Mouse (Mus musculus) CH12.LX (cell line): ENCODE data around the gene Tekt5. TPM values are rescaled to one million over a fixed set of nuclear protein-coding genes. Genes with fewer than 3 reads are reported as not detected.

ENCODE experiments used
- DNase-seq: peaks from one replicate; pipeline ENCODE4 v3.0.0-alpha.2; 2013; ENCODE audit errors: extremely low read depth
- H3K27ac ChIP-seq: 2 replicates; pipeline ENCODE4 v1.5.1; 2012; ENCODE audit warnings: low read depth, mild to moderate bottlenecking, control low read depth, moderate library complexity; ENCODE audit not compliant: insufficient read depth
- H3K27me3 ChIP-seq: replicated peaks from 2 replicates; pipeline ENCODE3; 2012; ENCODE audit warnings: inconsistent platforms
- H3K36me3 ChIP-seq, 2 experiments: replicated peaks in 1 of 2; 2 replicates each; pipeline versions ENCODE3 to v1.6.1; 2012; ENCODE audit warnings: inconsistent platforms in 1 of 2, low read length in 1 of 2, mild to moderate bottlenecking in 1 of 2, mixed read lengths in 1 of 2, moderate library complexity in 1 of 2; ENCODE audit not compliant: control insufficient read depth in 1 of 2, insufficient read depth in 1 of 2
- H3K4me1 ChIP-seq, 2 experiments: 2 replicates each; pipeline ENCODE4 v1.6.1; 2012; ENCODE audit warnings: inconsistent platforms in 1 of 2, moderate library complexity in 1 of 2; ENCODE audit not compliant: insufficient read depth in 2 of 2, control insufficient read depth in 1 of 2
- H3K4me2 ChIP-seq: 2 replicates; pipeline ENCODE4 v1.6.1; 2012; ENCODE audit warnings: low read depth, mild to moderate bottlenecking, control low read depth; ENCODE audit not compliant: poor library complexity, insufficient read depth, severe bottlenecking
- H3K4me3 ChIP-seq, 3 experiments: fragments of 150-350 bp in 1 of 3; sonication (generic) in 1 of 3; replicated peaks in 1 of 3; 2 replicates each; pipeline versions ENCODE3 to v1.5.1; 2011 to 2012; ENCODE audit warnings: low read depth in 2 of 3, low read length in 2 of 3, mild to moderate bottlenecking in 2 of 3, moderate library complexity in 2 of 3, control low read depth in 1 of 3, improper control_type of control experiment in 1 of 3, inconsistent platforms in 1 of 3, mixed read lengths in 1 of 3; ENCODE audit not compliant: poor library complexity in 1 of 3
- H3K79me2 ChIP-seq: replicated peaks from 2 replicates; pipeline ENCODE4 v1.6.1; 2012; ENCODE audit warnings: mild to moderate bottlenecking, moderate library complexity; ENCODE audit not compliant: control insufficient read depth, poor library complexity, insufficient read depth, severe bottlenecking; ENCODE audit errors: extremely low read depth
- H3K9ac ChIP-seq: 2 replicates; pipeline ENCODE4 v1.6.1; 2012; ENCODE audit warnings: low read depth, mild to moderate bottlenecking, control low read depth, moderate library complexity; ENCODE audit not compliant: insufficient read depth
- H3K9me3 ChIP-seq: replicated peaks from 2 replicates; pipeline ENCODE3; 2012; ENCODE audit warnings: low read length, inconsistent platforms, mixed read lengths
- CTCF ChIP-seq, 2 experiments: IDR thresholded peaks in 1 of 2; conservative IDR thresholded peaks in 1 of 2; 2 replicates each; pipeline ENCODE4 v1.5.1; 2011 to 2012; ENCODE audit warnings: low read depth in 2 of 2, low read length in 2 of 2, improper control_type of control experiment in 1 of 2, inconsistent platforms in 1 of 2, mild to moderate bottlenecking in 1 of 2, moderate library complexity in 1 of 2
- E2F4 ChIP-seq: IDR thresholded peaks from 2 replicates; pipeline ENCODE4 v1.6.1; 2011; ENCODE audit warnings: low read depth, low read length, improper control_type of control experiment; ENCODE audit not compliant: insufficient replicate concordance
- ELF1 ChIP-seq: IDR thresholded peaks from 2 replicates; pipeline ENCODE4 v1.6.1; 2014; ENCODE audit warnings: low read depth, mild to moderate bottlenecking, inconsistent platforms, low read length, improper control_type of control experiment
- EP300 ChIP-seq: IDR thresholded peaks from 2 replicates; pipeline ENCODE4 v1.6.1; 2011; ENCODE audit warnings: low read length, improper control_type of control experiment
- ETS1 ChIP-seq: conservative IDR thresholded peaks from 2 replicates; pipeline ENCODE4 v1.6.1; 2012; ENCODE audit warnings: low read depth, mild to moderate bottlenecking, inconsistent platforms, low read length, improper control_type of control experiment, moderate library complexity
- JUN ChIP-seq: IDR thresholded peaks from 2 replicates; pipeline ENCODE4 v1.6.1; 2011; ENCODE audit warnings: low read depth, mild to moderate bottlenecking, low read length, improper control_type of control experiment, moderate library complexity; ENCODE audit not compliant: insufficient read depth
- MAX ChIP-seq: IDR thresholded peaks from 2 replicates; pipeline ENCODE4 v1.6.1; 2011; ENCODE audit warnings: low read length, improper control_type of control experiment
- MYC ChIP-seq: IDR thresholded peaks from 2 replicates; pipeline ENCODE4 v1.6.1; 2011; ENCODE audit warnings: low read depth, mild to moderate bottlenecking, improper control_type of control experiment, low read length
- NELFE ChIP-seq: IDR thresholded peaks from 2 replicates; pipeline ENCODE4 v1.6.1; 2011; ENCODE audit warnings: low read depth, low read length, improper control_type of control experiment
- PAX5 ChIP-seq: IDR thresholded peaks from 2 replicates; pipeline ENCODE4 v1.6.1; 2012; ENCODE audit warnings: low read length, inconsistent platforms, mixed read lengths
- POLR2A ChIP-seq: IDR thresholded peaks from 2 replicates; pipeline ENCODE4 v1.6.1; 2011; ENCODE audit warnings: low read depth, mild to moderate bottlenecking, improper control_type of control experiment, low read length
- RAD21 ChIP-seq: IDR thresholded peaks from 2 replicates; pipeline ENCODE4 v1.6.1; 2011; ENCODE audit warnings: low read depth, mild to moderate bottlenecking, low read length, improper control_type of control experiment, moderate library complexity
- RCOR1 ChIP-seq: conservative IDR thresholded peaks from 2 replicates; pipeline ENCODE4 v1.6.1; 2012; ENCODE audit warnings: low read depth, mild to moderate bottlenecking, inconsistent platforms, low read length, improper control_type of control experiment
- TCF12 ChIP-seq: IDR thresholded peaks from 2 replicates; pipeline ENCODE4 v1.6.1; 2014; ENCODE audit warnings: low read depth, mild to moderate bottlenecking, inconsistent platforms, low read length, improper control_type of control experiment
- USF1 ChIP-seq: IDR thresholded peaks from 2 replicates; pipeline ENCODE4 v1.6.1; 2014; ENCODE audit warnings: low read depth, mild to moderate bottlenecking, inconsistent platforms, low read length, improper control_type of control experiment
- ZNF384 ChIP-seq: IDR thresholded peaks from 2 replicates; pipeline ENCODE4 v1.6.1; 2012; ENCODE audit warnings: low read depth, low read length, improper control_type of control experiment, inconsistent platforms
- dilution Hi-C: fragments of 300-500 bp; cut with MboI; formaldehyde crosslinking; loops from 2 replicates; pipeline ENCODE4 v1.14.3; 2020; ENCODE audit warnings: low sequenced_read_pairs; ENCODE audit not compliant: extremely low pct_unique_long_range_greater_than_20kb, extremely low pct_ligation_motif_present
- in situ Hi-C: fragments of 300-500 bp; cut with MboI; formaldehyde crosslinking; loops from 3 replicates; pipeline ENCODE4 v1.14.3; 2019; ENCODE audit warnings: low sequenced_read_pairs, low pct_ligation_motif_present, low pct_unique_long_range_greater_than_20kb, mixed read lengths
- polyA plus RNA-seq: library from polyadenylated mRNA; unstranded; fragments of >175 nt; gene quantifications from 2 replicates; pipeline ENCODE4 v1.2.1, GENCODE M21; 2012; ENCODE audit warnings: low read depth; ENCODE audit not compliant: insufficient read length
- total RNA-seq, 2 experiments: library from RNA; depleted of rRNA; stranded (reverse); fragments of 300-350 nt in 1 of 2; fragments of >200 nt in 1 of 2; gene quantifications; 2 replicates each; pipeline ENCODE4 v1.2.3; 2012 to 2014

The Tekt5 gene
- total and polyA plus RNA-seq, 3 experiments = 0.17 TPM; not detected in 2

- Histone ChIP-seq H3K27me3 (no peaks in the 10 kb centered on the region), H3K36me3 (no peaks in the 10 kb centered on the region)
- TF ChIP-seq E2F4 (no peak), RCOR1 (no peak), EP300 (no peak), POLR2A (no peak), RAD21 (no peak), MYC (no peak)
- TF ChIP-seq, all 38 proteins: peak for 0
- Histone ChIP-seq H3K4me2 (no peak overlapping the region), H3K27ac (no peak overlapping the region), H3K9me3 (no peaks in the 10 kb centered on the region), H3K4me3 (no peak overlapping the region), H3K9ac (no peak overlapping the region), H3K79me2 (no peaks in the 10 kb centered on the region), H3K4me1 (no peaks in the 10 kb centered on the region)
- dilution Hi-C loops = no loop called here
- in situ Hi-C loops = no loop called here
- no peak for DNase-seq
Measured at GRCm38 (mm10) chr16:10349436-10349835, 45.9 kb downstream of the Tekt5 start.

DNA sequence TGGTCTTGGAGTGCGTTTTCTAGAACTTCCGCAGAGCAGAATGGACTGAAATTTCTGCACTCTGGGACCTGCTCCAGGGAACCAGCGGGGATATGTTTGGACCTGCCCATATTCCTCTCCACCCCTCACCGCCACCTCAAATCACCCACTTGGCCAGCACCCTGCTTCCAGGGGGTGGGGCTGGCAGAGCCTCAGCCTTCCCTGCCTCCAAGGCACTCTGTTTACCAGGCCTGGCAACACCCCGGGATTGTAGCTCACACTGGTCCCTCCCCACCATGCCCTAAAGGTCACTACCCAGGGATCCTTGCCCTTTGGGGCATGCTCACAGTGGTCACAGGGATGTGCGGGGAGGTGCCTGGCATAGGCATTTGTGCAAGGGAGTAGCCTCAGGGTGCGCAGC, 47.7 kb downstream of the Tekt5 start:
- in situ Hi-C loops (no loop called here), dilution Hi-C loops (no loop called here)
- Histone ChIP-seq H3K36me3 (no peaks in the 10 kb centered on the region), H3K27ac (no peak overlapping the region), H3K4me2 (no peak overlapping the region), H3K9me3 (no peaks in the 10 kb centered on the region), H3K4me3 (no peak overlapping the region), H3K79me2 (no peaks in the 10 kb centered on the region), H3K27me3 (peaks cover 1% of the 10 kb centered on the region), H3K9ac (no peak overlapping the region), H3K4me1 (no peaks in the 10 kb centered on the region)
- no peak for DNase-seq
- TF ChIP-seq USF1 (no peak), PAX5 (no peak), MAX (no peak), JUN (no peak), NELFE (no peak), MYC (no peak), POLR2A (no peak)

DNA sequence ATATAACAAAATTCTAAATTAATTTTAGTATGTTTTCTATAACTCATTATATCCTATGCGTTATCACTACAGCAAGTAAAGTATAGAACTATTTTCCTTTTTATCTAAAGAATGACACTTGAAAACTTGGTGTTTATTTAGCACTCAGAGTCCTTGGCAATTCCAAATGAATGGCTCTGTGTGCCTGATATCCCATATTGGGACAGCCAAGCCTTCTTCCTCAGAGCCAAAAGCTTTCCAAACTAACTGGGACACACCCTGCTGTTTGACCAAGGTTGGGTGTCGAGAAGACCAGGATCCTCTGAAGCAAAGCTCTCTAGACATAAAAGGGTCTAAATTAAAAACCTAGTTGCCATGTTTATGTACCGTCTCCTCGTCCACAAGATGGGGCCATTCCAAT, 54.2 kb downstream of the Tekt5 start:
- no peak overlapping the region for H3K27ac ChIP-seq
- in situ Hi-C loops = no loop called here
- peaks cover 7% of the 10 kb centered on the region for H3K9me3 ChIP-seq
- H3K4me3 ChIP-seq = no peak overlapping the region
- no peaks in the 10 kb centered on the region for H3K4me1 ChIP-seq
- dilution Hi-C loops = no loop called here
- peaks cover 10% of the 10 kb centered on the region for H3K27me3 ChIP-seq
- no peak for DNase-seq
- no peaks in the 10 kb centered on the region for H3K79me2 ChIP-seq
- H3K36me3 ChIP-seq = no peaks in the 10 kb centered on the region
- no peak overlapping the region for H3K4me2 ChIP-seq
- TF ChIP-seq ZNF384 = no peak
- no peak for TF ChIP-seq TCF12
- no peak for TF ChIP-seq ELF1
- no peak for TF ChIP-seq CTCF (conservative IDR thresholded peaks at IDR 0.05 in 1 of 2, IDR thresholded peaks at IDR 0.05 in 1 of 2; ENCODE audit: low read depth in 2 of 2, low read length in 2 of 2)
- TF ChIP-seq ETS1 = no peak
- no peak for TF ChIP-seq EP300
- H3K9ac ChIP-seq = no peak overlapping the region
